Mouse (Mus musculus) brain, adult 2 months (tissue): ENCODE measurements around the gene Lrrc75a.
A peak's percentile ranks its signal among the peaks of the same experiment; 100 is the strongest.

Source experiments
- DNase-seq: peaks from one replicate; pipeline ENCODE4 v3.0.0; 2011; ENCODE audit warnings: low read depth, low spot score

Lrrc75a gene

DNA sequence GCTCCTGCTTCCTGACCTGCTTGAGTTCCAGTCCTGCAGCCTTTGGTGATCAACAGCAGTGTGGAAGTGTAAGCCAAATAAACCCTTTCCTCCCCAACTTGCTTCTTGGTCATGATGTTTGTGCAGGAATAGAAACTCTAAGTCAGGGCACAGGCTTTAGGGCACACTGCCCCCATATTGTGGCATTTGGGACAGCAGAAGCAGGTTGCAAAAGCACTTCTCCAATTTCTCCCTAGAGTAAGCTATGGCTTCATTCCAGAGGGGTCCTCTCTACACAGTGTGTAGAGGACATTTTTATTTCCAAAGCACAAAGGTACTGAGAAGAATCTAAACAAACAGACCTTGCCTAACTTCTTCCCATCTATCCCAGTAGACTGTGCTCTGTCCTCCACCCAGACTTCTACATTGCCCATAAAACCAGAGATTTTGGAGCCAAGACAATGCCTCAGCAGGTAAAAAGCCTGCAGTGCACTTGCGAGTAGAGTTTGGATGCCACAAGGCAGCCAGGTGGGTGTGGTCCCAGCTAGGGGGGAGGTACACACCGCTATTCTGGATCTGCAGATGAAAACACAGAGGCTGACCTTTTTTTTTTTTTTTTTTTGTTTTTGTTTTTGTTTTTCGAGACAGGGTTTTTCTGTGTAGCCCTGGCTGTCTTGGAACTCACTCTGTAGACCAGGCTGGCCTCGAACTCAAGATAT, 26.6 kb downstream of the Lrrc75a start:
- no peak for DNase-seq

DNA sequence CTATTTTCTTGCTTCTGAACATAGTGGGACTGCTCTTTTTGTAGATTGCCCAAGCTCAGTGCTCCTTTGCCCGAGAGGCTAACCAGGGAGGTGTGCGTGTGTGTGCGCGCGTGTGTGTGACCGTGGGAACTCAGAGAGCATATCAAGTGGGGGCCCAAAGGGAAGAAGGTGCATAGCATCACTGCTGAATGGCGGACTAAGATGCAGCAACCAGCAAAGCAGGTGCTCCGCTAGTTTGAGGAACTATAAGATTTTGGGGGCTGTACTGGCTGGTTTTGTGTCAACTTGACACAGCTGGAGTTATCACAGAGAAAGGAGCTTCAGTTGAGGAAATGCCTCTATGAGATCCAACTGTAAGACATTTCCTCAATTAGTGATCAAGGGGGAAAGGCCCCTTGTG, 27.2 kb downstream of the Lrrc75a start:
- no peak for DNase-seq

DNA sequence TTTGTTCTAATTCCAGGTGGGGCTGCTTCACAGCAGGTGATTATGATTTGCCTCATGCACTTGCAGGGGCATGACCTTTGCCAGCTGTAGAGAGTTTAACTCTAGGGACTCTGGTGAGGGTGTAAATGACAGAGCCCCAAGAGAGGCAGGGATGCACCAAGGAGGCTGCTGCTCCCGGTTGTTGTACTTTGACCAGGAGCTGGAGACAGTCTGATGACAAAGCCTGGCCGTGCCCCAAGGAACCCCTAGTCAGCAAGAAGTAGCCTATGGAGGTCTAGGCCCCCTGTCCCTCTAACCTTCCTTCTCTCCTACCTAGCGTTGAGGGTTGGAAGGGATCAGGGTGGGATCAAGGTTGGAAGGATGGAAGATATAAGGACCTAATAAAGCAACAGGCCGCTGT, 32.9 kb downstream of the Lrrc75a start:
- DNase-seq: no peak

DNA sequence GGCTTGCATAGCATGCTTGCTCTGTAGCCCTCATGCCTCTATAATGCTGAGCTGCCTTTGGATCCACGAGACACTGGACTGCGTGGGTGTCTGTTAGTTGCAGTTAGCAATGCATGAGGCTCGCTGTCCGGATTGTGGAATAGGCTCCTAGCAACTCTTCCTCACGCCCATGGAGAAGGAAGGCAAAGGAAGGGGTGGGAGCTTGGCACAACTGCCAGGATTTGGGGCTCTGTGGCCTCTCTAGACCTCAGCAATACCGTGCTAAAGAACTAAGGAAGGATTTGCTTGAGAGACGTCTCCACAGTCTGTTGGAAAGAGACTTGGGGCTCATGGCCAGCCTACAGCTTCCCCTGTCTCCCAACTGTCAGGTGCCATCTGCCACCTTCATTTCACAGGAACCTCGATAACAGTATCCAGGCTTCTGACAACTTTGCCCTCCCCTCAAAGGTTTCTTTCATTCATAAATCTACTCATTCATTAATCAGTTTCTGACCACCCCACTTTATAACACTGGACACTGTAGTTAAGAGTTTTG, 33.4 kb downstream of the Lrrc75a start:
- peak; percentile 65 for DNase-seq

DNA sequence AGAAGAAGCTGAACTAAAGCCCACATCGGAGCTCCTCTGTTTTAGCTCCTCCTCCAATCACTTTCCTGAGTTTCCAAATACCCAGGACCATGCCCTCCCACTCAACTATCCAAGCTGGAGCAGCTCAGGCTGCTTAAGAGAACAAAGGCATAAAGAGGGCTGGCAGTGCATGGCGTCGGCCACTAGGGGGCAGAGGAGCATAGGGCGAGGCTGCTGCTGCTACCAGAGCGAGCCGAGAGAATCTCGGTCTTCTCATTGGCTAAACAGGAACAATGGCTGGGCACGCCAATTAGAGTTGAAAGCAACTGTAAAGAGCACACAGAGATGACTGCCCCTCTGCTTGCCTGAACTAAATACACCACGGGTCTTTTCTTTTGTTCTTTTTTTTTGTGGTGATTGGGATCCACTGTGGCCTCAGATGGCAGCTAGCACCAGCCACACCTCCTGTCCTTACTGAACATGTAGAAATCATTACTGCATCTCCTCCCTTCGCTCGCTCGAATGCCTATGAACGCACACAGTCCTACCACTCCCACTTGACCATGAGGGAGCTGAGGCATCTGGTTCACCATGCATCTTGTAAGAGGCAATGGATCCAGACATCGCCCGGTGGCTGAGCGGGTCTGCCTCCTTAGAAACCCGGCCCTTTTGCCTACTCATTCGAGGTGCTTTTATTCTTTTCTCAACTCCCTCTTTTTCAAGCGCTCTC, 34.5 kb downstream of the Lrrc75a start:
- DNase-seq: peak; percentile 97

DNA sequence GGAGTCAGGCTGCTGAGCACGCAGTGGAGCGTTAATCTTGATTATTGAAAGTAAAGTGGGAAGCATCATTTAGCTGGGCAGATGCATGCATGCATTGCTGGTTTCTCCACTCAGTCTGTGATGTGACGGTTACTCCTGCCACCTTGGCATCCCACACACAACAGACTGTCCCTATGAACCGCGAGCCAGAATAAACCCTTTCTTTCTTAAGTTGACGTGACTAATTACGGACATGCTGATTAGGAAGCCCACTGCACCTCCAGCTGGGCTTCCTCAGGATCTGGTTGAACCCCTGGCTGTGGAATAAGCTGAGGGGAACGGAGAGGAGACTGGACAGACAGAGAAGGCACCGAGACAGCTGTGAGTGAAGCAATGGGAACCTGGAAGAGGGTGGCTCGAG, 35.7 kb downstream of the Lrrc75a start:
- DNase-seq: no peak

DNA sequence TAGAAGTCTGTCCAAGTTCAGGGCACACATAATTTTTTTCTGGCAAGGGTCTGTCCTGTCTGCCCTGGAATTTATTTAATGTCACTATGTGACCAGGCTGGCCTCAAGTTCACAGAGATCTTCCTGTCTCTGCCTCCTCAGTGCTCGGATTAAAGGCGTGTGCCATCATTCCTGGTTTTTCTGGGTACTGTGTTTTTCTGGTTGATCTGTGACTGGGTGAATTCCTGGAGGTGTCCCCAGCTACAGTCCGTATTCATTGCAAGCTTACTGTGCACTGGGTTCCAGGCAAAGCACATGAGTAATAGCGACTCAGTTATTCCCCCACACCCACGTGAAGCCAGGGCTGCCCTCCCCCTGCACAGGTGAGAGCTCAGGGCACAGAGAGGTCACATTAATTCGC, 38.0 kb downstream of the Lrrc75a start:
- no peak for DNase-seq

DNA sequence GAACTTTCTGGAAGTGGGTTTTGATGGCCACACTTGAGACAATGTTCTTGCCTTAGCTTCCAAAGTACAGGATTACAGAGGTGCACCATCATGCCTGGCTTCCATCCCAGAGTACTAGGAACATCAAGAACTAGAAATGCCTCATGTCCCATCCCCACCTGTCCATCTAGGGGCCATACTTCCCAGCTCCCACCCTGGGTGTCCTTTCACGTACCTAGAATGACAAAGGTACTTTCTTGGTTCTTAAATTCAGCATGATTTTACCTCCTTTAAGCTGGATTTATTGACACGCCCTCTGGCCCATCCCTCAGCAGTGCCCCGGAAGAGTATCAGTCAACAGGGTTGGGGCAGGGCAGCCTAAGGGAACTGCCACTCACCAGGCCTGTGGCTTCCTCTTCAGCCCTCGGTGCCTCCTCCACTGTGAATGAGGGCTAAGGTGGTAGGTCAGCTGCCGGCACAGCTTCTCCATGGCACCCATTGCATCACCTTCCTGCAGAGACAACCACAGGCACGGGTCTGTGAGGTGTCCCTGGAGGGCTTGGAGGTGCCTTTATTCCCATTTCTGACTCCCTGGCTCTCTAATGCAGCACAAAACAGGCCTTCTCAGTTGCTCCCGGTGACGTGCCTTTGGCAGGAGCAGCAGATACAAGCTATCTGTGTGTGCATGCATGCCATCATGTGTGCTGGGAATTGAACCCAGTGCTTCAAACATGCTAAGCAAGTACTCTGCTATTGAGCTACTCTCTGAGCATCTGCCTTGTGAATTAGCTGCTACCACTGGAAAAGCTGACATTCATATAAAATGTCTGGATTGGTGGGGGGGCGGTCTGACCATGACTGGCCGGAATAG, 39.3 kb downstream of the Lrrc75a start:
- no peak for DNase-seq

DNA sequence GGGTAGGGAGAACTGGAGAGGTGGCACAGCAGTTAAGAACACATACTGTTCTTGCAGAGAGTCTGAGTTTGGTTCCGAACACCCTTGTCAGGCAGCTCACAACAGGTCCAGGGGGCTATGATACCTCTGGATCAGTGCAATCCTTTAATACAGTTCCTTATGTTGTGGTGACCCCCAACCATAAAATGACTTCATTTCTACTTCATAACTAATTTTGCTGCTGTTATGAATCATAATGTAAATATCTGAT, 40.4 kb downstream of the Lrrc75a start:
- DNase-seq: no peak

DNA sequence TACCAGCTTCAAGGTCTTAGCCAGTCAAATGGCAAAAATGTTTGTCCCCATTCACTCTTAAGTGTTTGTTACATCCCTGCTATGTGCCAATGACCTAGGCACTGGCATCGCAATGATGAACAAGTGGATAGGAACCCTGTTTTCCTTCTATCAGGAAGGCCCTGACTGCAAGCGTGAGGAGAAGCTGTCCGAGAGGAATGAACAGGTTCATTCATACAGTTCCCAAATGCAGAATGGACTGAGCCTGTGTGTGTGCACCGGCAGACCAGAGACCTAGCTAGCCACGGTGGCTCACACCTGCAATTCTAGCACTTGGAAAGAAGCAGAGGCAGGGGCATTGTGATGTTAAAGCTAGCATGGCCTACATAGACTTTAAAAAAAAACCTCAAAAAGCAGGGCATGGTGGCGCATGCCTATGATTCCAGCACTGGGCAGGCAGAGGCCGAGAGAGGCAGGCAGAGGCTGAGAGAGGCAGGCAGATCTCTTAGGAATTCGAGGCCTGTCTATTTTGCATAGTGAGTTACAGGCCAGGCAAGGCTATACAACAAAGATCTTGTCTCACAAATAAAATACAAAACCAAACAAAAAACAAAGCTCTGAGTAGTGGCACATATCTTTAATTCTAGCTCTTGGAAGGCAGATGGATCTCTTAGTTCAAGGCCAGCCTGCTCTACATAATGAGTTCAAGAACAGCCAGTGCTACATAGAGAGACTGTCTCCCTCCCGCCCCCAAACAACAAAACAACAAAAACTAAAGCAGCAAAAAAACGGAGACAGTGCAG, 41.0 kb downstream of the Lrrc75a start:
- no peak for DNase-seq

DNA sequence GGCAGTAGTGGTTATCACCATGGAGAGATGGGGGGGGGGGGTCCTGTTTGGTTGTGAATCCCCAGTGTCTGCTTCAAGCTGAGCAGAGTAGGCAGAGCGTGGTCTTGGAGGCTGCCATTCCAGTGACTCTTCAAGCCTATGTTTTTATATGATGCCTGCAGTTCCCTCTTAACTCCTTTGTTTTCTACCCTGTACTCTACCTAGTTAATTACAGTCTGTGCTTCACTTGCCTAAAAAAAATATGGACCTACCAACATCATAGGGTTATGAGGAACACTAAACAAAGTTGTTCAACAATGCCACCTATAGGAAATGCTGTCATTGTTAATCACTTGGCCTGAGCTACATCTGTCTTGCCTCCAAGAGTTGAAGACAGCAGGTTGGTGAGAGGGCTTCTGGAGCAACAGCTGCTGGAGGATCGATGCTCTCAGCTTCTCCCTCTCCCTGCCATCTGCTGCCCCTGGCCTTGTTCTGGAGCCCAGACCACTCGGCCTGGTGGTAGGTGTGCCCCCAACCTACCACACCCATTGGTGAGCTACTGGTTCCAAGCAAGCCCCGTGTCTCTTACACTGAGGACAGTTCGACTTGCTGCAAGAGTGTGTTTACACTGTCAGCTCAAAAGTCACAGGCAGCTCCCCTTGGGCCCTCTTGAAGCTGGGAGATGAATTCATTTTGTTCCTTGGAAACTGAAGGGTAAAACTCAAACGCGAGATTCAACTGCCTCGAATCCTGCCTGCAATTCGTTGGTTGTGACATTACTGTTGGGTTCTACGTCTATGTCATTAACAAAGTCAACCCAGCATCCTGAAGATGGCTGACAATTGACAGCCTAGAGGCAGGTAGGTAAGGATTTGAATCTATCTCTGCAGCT, 41.8 kb downstream of the Lrrc75a start:
- DNase-seq: no peak

DNA sequence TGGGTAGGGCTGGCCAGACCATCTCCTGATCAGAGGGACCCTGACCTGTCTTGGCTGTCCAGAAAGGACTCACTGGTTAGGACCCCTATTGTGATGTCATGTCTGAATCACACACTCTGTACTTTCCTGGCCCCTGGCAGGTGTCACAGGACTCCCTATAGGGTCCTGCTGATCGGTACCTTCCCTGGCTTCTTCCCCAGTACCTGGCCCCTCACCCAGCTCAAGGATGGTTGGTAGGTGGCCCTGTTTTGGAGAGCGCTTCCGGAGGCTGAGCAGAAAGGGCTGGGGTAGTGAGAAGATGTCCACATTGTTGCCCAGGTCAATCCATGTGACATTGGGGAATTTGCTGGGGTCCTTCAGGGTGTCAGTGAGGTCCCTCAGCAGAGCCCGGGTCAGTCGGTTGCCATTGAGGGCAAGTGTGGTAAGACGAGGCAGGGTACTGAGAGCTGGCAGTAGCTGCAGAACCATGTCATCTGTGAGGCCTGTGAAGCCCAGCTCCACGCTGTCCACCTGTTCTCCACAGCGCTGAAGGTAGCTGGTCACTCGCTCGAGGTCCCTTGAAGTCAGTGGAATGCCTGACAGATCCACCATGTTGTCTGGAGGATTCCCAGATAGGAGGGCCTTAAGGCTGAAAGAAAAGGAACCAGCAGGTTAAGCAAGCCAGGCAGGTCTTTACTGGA, 42.6 kb downstream of the Lrrc75a start:
- no peak for DNase-seq

DNA sequence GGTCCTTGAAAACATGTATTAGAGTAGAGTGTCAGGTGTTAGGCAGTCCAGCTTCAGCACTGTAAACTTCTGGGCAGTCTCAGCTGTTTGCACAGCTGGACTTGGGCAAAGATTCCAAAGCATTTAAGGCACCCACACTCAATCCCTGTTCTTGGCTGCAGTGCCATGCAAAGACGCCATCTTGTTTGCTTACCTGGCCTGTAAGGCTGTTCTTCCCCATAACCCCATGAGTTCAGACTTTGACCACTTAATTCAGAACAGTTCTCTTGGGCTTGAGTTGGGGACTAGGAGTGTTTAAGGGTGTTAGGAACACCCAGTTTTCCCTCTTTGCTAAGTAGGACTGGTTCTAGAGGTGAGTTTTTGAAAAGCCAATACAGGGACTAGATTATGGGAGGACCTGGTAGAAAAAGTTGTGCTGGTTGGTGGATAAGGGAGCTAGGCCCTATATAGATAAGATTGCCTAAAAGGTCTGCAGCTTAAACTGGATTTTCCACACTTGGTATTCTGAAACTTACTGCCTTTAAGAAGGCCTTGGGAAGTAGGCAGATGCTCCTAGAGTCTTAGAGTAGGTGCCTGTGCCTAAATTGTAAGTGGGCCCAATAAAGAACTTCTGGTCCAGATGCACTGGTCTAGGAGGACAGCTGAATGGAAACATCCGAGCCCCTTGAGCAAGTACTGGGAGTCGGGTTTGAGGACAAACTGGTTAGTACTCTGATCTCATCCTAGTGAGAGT, 43.3 kb downstream of the Lrrc75a start:
- DNase-seq: no peak

DNA sequence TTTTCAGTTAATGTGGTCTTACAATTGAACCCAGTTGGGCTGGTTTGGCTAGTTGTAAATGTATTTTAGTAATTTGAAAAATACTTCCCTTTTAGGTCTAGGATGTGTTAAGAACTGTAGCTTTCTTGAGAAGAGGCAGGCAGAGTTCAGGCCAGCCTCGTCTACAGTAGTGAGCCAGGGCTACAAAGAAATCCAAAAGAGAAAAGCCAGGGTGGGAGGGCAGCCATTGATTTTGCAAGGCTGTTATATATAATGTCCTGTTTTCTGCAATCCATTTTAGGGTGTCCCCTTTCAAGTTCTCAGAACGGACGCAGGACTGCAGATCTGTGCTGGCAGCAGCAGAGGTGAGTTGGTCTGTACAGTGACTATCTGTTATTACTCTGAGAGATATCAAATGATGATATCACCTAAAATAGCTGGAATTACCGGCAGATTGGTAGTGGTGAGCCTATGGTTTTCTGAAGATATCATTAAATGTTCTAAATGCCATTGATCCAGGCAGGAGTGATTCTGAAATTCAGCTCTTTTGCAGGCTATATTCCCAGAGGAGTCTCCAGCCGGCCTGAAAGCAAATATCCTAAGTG, 44.1 kb downstream of the Lrrc75a start:
- no peak for DNase-seq

DNA sequence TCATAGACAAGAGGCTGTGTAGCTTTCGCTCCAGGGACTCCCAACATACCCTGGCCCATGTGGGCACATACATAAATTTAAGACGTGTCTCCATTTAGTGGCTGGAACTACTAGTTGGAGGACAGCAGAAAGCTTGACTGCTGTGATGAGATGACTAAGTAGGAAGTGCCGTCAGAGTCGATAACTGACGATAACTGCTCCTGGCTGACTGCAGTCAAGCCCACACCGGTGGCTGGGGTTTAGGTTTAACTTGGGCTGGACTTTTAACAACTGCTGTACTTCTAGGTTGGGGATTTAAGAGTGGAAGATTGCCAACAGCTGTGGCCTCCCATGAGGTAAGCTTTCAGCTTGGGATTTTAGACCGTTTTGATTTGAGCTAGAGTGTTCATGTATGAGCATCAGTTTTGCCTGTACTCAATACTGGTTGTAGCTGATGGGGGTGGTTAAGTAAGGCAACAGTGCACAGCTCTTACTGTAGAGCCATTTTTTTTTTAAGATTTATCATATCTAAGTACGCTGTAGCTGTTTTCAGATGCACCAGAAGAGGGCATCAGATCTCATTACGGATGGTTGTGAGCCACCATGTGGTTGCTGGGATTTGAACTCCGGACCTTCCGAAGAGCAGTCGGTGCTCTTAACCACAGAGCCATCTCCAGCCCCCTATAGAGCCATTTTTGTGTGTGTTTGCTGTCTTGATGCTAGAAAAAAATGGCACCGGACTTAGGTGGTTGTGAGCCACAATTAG, 44.8 kb downstream of the Lrrc75a start:
- peak; percentile 46 for DNase-seq

DNA sequence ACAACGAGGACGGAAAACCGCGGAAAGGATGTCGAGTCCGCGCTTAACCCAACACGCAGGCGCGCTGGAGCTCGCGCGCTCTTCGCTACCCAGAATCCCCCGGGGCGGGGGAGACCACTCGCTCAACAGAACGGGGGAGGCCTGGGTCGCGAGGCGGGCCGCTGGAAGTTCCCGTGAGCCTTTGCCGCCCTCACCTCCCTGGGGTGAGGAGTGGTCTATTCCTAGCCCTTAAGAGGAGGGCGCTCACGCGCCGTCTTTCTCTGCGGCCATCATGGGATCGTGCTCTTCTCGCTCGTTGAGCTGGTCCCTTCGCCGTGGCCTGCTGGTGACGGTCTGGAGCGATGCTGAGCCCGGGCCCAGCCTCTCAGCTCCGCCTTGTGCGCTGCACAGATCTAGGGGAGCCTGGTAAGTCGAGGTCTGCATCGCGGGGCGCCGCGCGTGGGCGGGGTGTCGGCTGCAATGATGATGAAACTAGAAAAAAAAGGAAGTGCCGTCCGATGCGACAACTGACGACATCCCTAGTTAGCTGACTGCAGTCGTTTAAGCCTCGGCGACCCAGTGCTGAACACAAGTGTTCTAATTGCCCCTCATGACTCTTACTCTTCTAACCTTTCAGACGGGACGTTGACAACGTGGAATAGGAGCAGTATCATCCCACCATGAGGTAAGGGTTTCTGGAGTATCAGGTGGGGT, 45.6 kb downstream of the Lrrc75a start:
- peak; percentile 99 for DNase-seq

DNA sequence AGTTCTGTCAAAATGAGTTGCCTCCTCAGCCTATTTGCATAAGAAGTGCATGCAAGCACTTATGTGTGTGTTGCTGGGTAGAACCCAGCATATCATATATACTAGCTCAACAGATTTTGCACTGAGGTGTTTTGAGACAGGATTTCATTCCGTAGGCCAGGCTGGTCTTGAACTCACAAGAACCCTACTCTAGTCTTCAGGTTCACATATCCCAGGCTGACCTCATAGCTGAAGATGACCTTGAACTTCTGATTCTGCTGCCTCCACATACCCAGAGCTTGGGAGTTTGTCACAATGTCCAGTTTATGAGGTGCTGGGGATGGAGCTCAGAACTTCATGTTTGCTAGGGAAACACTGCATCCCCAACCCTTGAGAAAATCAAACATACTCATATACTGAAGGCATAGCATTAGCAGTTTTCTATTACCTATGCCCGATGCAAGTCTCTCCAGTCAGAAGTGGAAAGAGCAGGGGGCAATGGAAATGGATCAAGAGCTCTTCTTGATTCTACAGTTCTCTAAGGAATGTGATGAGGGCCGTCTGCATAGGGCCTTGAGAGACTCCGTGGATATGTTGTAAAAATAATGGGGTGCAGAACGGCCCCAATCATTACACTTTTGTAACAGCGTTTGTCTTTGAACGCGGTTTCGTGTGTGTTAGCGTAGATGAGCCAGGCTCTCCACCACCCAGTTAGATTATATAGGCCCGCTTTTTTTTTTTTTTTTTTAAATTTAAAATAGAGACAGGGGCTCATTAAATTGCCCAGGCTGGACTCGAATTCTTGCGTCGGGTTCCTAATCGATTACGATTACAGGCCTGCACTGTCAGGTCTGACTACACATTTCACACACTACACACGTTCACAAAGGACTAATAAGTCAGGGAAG, 46.3 kb downstream of the Lrrc75a start:
- DNase-seq: no peak
